Mouse (Mus musculus): ENCODE data around the gene Smg7. TPM values are rescaled to one million over a fixed set of nuclear protein-coding genes. Genes with fewer than 3 reads are reported as not detected.

Gene Smg7
- polyA plus RNA-seq (2012; fragmentation: generic; extraction: Trizol), result 16.6 TPM
- long read RNA-seq, experiment 1, partial matches to known transcripts, result 1 of 6 reads
- long read RNA-seq, experiment 1, other reads (novel, unspliced or antisense), result 5 of 6 reads
- long read RNA-seq, experiment 2, full-length matches to known transcripts, result 9 of 56 reads
- long read RNA-seq, experiment 2, partial matches to known transcripts, result 21 of 56 reads
- long read RNA-seq, experiment 2, other reads (novel, unspliced or antisense), result 26 of 56 reads

DNA sequence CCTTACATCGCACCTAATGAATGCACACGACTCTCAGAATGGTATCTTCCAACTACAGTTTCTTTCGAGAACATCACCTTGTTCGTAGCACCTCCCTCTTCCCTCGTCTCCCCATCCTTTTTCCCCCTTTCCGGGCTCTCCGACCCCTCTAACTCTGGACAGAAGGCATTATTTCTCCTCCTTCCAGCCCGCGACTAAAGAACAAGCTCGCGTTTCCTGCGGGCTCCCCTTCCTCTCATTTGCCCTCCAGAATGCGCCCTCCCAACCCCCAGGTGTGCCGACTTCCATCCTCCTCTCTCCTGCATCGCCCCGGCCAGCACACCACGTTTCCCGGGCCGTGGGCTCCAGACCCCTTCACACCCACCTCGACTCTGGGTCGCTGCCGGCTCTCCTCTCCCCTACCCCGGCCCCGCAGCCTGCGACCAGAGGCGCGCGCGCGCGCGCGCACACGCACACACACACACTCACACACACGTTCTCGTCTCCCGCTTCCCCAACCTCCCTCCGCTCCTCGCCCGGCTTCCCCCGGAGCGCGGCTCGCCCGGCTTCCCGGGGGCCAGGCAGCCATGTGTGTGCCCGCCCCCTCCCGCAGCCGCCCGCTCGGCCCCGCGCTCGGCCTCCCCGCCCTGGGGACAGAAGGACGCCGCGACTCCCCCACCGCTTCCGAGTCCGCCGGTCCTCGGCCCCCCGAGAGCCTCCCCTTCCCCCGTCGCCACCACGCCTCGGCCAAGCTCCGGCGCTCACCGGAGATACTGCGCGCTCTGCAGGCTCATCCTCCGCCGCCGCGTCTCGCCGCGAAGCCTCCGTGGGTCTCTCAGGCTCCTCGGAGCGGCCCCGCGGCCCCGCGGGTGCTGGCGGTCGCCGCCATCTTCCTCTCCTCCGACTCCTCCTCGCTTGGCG is at the start of gene Smg7:
TSS of gene Smg7 (minus strand) at position 882 of the 900 bp plus-strand sequence.
- TF ChIP-seq MYOG (IDR thresholded peaks at IDR 0.05; ENCODE audit: control insufficient read depth, extremely low read depth, insufficient read length) (no peak), FOSL1 (IDR thresholded peaks at IDR 0.05; ENCODE audit: insufficient read depth, low read length, poor library complexity, severe bottlenecking) (no peak), MAX (IDR thresholded peaks at IDR 0.05) (no peak), CTCF (IDR thresholded peaks at IDR 0.05; ENCODE audit: control insufficient read depth, insufficient read depth, insufficient read length) (no peak), CEBPB (IDR thresholded peaks at IDR 0.05; ENCODE audit: low read depth) (no peak), USF1 (IDR thresholded peaks at IDR 0.05; ENCODE audit: low read depth) (no peak), MYOD1 (IDR thresholded peaks at IDR 0.05; ENCODE audit: control insufficient read depth, insufficient read length, low read depth) (no peak)
- no peaks in the 10 kb centered on the region for H3K27me3 ChIP-seq (ENCODE audit: control insufficient read depth, insufficient read depth, insufficient read length)
- H3ac ChIP-seq (ENCODE audit: control insufficient read depth, insufficient read length, low read depth), result peak within 1 kb of the TSS; percentile 98
- peak within 1 kb of the TSS; percentile 85 for H3K4me3 ChIP-seq (ENCODE audit: insufficient read depth, poor library complexity, severe bottlenecking)
- H3K79me2 ChIP-seq (ENCODE audit: control insufficient read depth, insufficient read depth), result peaks cover 54% of the 10 kb centered on the region
- peaks cover 48% of the 10 kb centered on the region for H3K79me3 ChIP-seq (ENCODE audit: low read depth)
- peaks cover 27% of the 10 kb centered on the region for H3K36me3 ChIP-seq (ENCODE audit: control insufficient read depth, insufficient read depth)

- Histone ChIP-seq H3K79me2 (ENCODE audit: control insufficient read depth, insufficient read depth) (no peaks in the 10 kb centered on the region), H3ac (ENCODE audit: control insufficient read depth, insufficient read length, low read depth) (no peak overlapping the region), H3K27me3 (ENCODE audit: control insufficient read depth, insufficient read depth, insufficient read length) (no peaks in the 10 kb centered on the region), H3K79me3 (ENCODE audit: low read depth) (no peaks in the 10 kb centered on the region), H3K36me3 (ENCODE audit: control insufficient read depth, insufficient read depth) (no peaks in the 10 kb centered on the region), H3K4me3 (ENCODE audit: insufficient read depth, poor library complexity, severe bottlenecking) (no peak overlapping the region)
- TF ChIP-seq MAX (IDR thresholded peaks at IDR 0.05) (no peak), CEBPB (IDR thresholded peaks at IDR 0.05; ENCODE audit: low read depth) (no peak), FOSL1 (IDR thresholded peaks at IDR 0.05; ENCODE audit: insufficient read depth, low read length, poor library complexity, severe bottlenecking) (no peak), USF1 (IDR thresholded peaks at IDR 0.05; ENCODE audit: low read depth) (no peak)
These were observed 40.5 kb upstream of the Smg7 start for GRCm38 (mm10) chr1:152942977-152943376.

GRCm38 (mm10) chr1:152936365-152936764 is 33.9 kb upstream of the Smg7 start:
- Histone ChIP-seq H3K36me3 (ENCODE audit: control insufficient read depth, insufficient read depth) (no peaks in the 10 kb centered on the region), H3K79me3 (ENCODE audit: low read depth) (no peaks in the 10 kb centered on the region), H3K27me3 (ENCODE audit: control insufficient read depth, insufficient read depth, insufficient read length) (no peaks in the 10 kb centered on the region), H3ac (ENCODE audit: control insufficient read depth, insufficient read length, low read depth) (no peak overlapping the region), H3K79me2 (ENCODE audit: control insufficient read depth, insufficient read depth) (no peaks in the 10 kb centered on the region), H3K4me3 (ENCODE audit: insufficient read depth, poor library complexity, severe bottlenecking) (no peak overlapping the region)
- TF ChIP-seq CTCF (IDR thresholded peaks at IDR 0.05; ENCODE audit: control insufficient read depth, insufficient read depth, insufficient read length) (no peak), USF1 (IDR thresholded peaks at IDR 0.05; ENCODE audit: low read depth) (no peak), CEBPB (IDR thresholded peaks at IDR 0.05; ENCODE audit: low read depth) (no peak), MAX (IDR thresholded peaks at IDR 0.05) (no peak), MYOG (IDR thresholded peaks at IDR 0.05; ENCODE audit: control insufficient read depth, extremely low read depth, insufficient read length) (no peak), FOSL1 (IDR thresholded peaks at IDR 0.05; ENCODE audit: insufficient read depth, low read length, poor library complexity, severe bottlenecking) (no peak), MYOD1 (IDR thresholded peaks at IDR 0.05; ENCODE audit: control insufficient read depth, insufficient read length, low read depth) (no peak)

- H3K79me2 ChIP-seq (ENCODE audit: control insufficient read depth, insufficient read depth), result no peaks in the 10 kb centered on the region
- H3ac ChIP-seq (ENCODE audit: control insufficient read depth, insufficient read length, low read depth), result no peak overlapping the region
- no peaks in the 10 kb centered on the region for H3K36me3 ChIP-seq (ENCODE audit: control insufficient read depth, insufficient read depth)
- H3K27me3 ChIP-seq (ENCODE audit: control insufficient read depth, insufficient read depth, insufficient read length), result no peaks in the 10 kb centered on the region
- TF ChIP-seq MAX (IDR thresholded peaks at IDR 0.05) (no peak), MYOG (IDR thresholded peaks at IDR 0.05; ENCODE audit: control insufficient read depth, extremely low read depth, insufficient read length) (no peak), USF1 (IDR thresholded peaks at IDR 0.05; ENCODE audit: low read depth) (no peak), MYOD1 (IDR thresholded peaks at IDR 0.05; ENCODE audit: control insufficient read depth, insufficient read length, low read depth) (no peak), FOSL1 (IDR thresholded peaks at IDR 0.05; ENCODE audit: insufficient read depth, low read length, poor library complexity, severe bottlenecking) (no peak), CTCF (IDR thresholded peaks at IDR 0.05; ENCODE audit: control insufficient read depth, insufficient read depth, insufficient read length) (no peak), CEBPB (IDR thresholded peaks at IDR 0.05; ENCODE audit: low read depth) (no peak)
- H3K4me3 ChIP-seq (ENCODE audit: insufficient read depth, poor library complexity, severe bottlenecking), result no peak overlapping the region
- H3K79me3 ChIP-seq (ENCODE audit: low read depth), result no peaks in the 10 kb centered on the region
These were observed 33.0 kb upstream of the Smg7 start for GRCm38 (mm10) chr1:152935476-152935875.

DNA sequence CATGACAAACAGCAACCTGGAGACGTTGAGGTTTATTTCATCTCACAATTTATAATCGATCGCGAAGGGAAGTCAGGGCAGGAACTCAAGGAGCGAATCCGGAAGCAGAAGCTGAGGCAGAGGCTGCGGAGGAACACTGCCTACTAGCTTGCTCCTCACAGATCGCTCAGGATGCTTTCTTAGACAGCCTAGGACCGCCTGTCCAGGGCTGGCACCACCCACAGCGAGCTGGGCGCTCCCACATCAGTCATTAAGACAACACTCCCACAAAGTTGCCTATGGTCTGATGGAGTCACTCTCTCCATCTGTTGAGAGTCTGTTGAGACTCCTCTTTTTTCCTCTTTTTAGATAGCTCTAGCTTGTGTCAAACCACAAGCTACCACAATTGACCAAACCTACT is 31.5 kb upstream of the Smg7 start:
- no peak overlapping the region for H3K4me3 ChIP-seq (ENCODE audit: insufficient read depth, poor library complexity, severe bottlenecking)
- no peaks in the 10 kb centered on the region for H3K27me3 ChIP-seq (ENCODE audit: control insufficient read depth, insufficient read depth, insufficient read length)
- no peak for TF ChIP-seq USF1 (IDR thresholded peaks at IDR 0.05; ENCODE audit: low read depth)
- TF ChIP-seq CEBPB (IDR thresholded peaks at IDR 0.05; ENCODE audit: low read depth), result no peak
- no peak for TF ChIP-seq CTCF (IDR thresholded peaks at IDR 0.05; ENCODE audit: control insufficient read depth, insufficient read depth, insufficient read length)
- no peak for TF ChIP-seq MAX (IDR thresholded peaks at IDR 0.05)
- no peak for TF ChIP-seq MYOG (IDR thresholded peaks at IDR 0.05; ENCODE audit: control insufficient read depth, extremely low read depth, insufficient read length)
- TF ChIP-seq FOSL1 (IDR thresholded peaks at IDR 0.05; ENCODE audit: insufficient read depth, low read length, poor library complexity, severe bottlenecking), result no peak
- no peak for TF ChIP-seq MYOD1 (IDR thresholded peaks at IDR 0.05; ENCODE audit: control insufficient read depth, insufficient read length, low read depth)
- H3ac ChIP-seq (ENCODE audit: control insufficient read depth, insufficient read length, low read depth), result no peak overlapping the region
- no peaks in the 10 kb centered on the region for H3K79me3 ChIP-seq (ENCODE audit: low read depth)
- no peaks in the 10 kb centered on the region for H3K79me2 ChIP-seq (ENCODE audit: control insufficient read depth, insufficient read depth)
- no peaks in the 10 kb centered on the region for H3K36me3 ChIP-seq (ENCODE audit: control insufficient read depth, insufficient read depth)
